Mouse (Mus musculus) kidney, postnatal 36 days (tissue): ENCODE measurements around the gene Pdik1l.
"Not testable (repeated sequence)": the region's sequence is repeated elsewhere in the genome, so short reads cannot be mapped to it uniquely, and the experiment has no call there.

Experiments used
- DNase-seq, 2 experiments: peaks; one replicate each; pipeline ENCODE4 v3.0.0; 2021 to 2022; ENCODE audit warnings: mixed read lengths in 2 of 2

Pdik1l gene

GRCm38 (mm10) chr4:134298626-134299497, 11.2 kb upstream of the Pdik1l start:
- no peak for DNase-seq

GRCm38 (mm10) chr4:134297369-134297768, 9.7 kb upstream of the Pdik1l start:
- DNase-seq = peak; percentile 44 to 45

GRCm38 (mm10) chr4:134296523-134296922, 8.8 kb upstream of the Pdik1l start:
- no peak for DNase-seq

GRCm38 (mm10) chr4:134296096-134296495, 8.4 kb upstream of the Pdik1l start:
- not testable (repeated sequence) for DNase-seq

- DNase-seq = no peak
These were observed 6.0 kb upstream of the Pdik1l start for GRCm38 (mm10) chr4:134293692-134294163.

GRCm38 (mm10) chr4:134293061-134293691, 5.5 kb upstream of the Pdik1l start:
- no peak for DNase-seq

GRCm38 (mm10) chr4:134292067-134292466, 4.4 kb upstream of the Pdik1l start:
- DNase-seq = peak; percentile 68 to 88

GRCm38 (mm10) chr4:134288397-134289256, 932 bp upstream of the Pdik1l start:
- DNase-seq = peak in 1 of 2 experiments; percentile 28

GRCm38 (mm10) chr4:134287168-134287564, 529 bp downstream of the Pdik1l start:
- DNase-seq = peak; percentile 94 to 97

- DNase-seq = peak in 1 of 2 experiments; percentile 19
These were observed 1.2 kb downstream of the Pdik1l start for GRCm38 (mm10) chr4:134286226-134287167.

- DNase-seq = no peak
These were observed 2.8 kb downstream of the Pdik1l start for GRCm38 (mm10) chr4:134284942-134285341.

GRCm38 (mm10) chr4:134273417-134274345, 14.0 kb downstream of the Pdik1l start:
- no peak for DNase-seq

GRCm38 (mm10) chr4:134272731-134273416, 14.8 kb downstream of the Pdik1l start:
- DNase-seq = no peak

GRCm38 (mm10) chr4:134271979-134272378, 15.7 kb downstream of the Pdik1l start:
- DNase-seq = no peak

- not testable (repeated sequence) for DNase-seq
These were observed 18.1 kb downstream of the Pdik1l start for GRCm38 (mm10) chr4:134269622-134270021.

- DNase-seq = no peak
These were observed 19.5 kb downstream of the Pdik1l start for GRCm38 (mm10) chr4:134268102-134268655.

- DNase-seq = peak in 1 of 2 experiments; percentile 51
These were observed 21.7 kb downstream of the Pdik1l start for GRCm38 (mm10) chr4:134265860-134266585.

GRCm38 (mm10) chr4:134263191-134263590, 24.5 kb downstream of the Pdik1l start:
- peak; percentile 75 to 92 for DNase-seq

- peak in 1 of 2 experiments; percentile 53 for DNase-seq
These were observed 29.3 kb downstream of the Pdik1l start for GRCm38 (mm10) chr4:134258354-134258753.
